Comparison of ENCODE assay signal across 8 mouse cellular contexts in genomic region chr8:70593173-70593572, GRCm38 (mm10). TPM values are rescaled to one million over a fixed set of nuclear protein-coding genes. Genes with fewer than 3 reads are reported as not detected.
DNase-seq lines count a peak whose midpoint lies in the region; ATAC-seq and TF ChIP-seq lines count a peak whose summit lies in the region.

No protein-coding gene starts in this region.

- H3K4me3 ChIP-seq in hindbrain, embryonic 12.5 days, result no peak overlapping the region
- no peak overlapping the region for H3K4me3 ChIP-seq in liver, embryonic 15.5 days (replicated peaks)
- H3K4me3 ChIP-seq in stomach, embryonic 14.5 days (ENCODE audit: low read depth, low read length), result peak overlapping the region; percentile 70; the same call in 1 of the 2 replicates

- H3K4me2 ChIP-seq in hindbrain, embryonic 12.5 days (replicated peaks), result peak overlapping the region; percentile 98
- H3K4me2 ChIP-seq in liver, embryonic 15.5 days, result peak overlapping the region; percentile 99
- H3K4me2 ChIP-seq in stomach, embryonic 14.5 days (replicated peaks; ENCODE audit: low read depth, low read length), result peak overlapping the region; percentile 88

- in situ Hi-C loops in Patski (cut with MboI; ENCODE audit: low pct_unique_long_range_greater_than_20kb), result no loop called here

- peak overlapping the region; percentile 76 for H3K27ac ChIP-seq in hindbrain, embryonic 12.5 days
- H3K27ac ChIP-seq in liver, embryonic 15.5 days (replicated peaks), result peak overlapping the region; percentile 76
- H3K27ac ChIP-seq in stomach, embryonic 14.5 days (ENCODE audit: low read length), result peak overlapping the region; percentile 77; the same call in 1 of the 2 replicates

- peak; percentile 2 for ATAC-seq in Patski
- no peak for ATAC-seq in hindbrain, embryonic 12.5 days (ENCODE audit: low FRiP score)
- no peak for ATAC-seq in liver, embryonic 15.5 days (ENCODE audit: insufficient read depth)
- no peak for ATAC-seq in stomach, embryonic 14.5 days (ENCODE audit: insufficient number of reproducible peaks, insufficient read depth, low FRiP score, low read depth)

- no peak overlapping the region for H3K9ac ChIP-seq in hindbrain, embryonic 12.5 days
- no peak overlapping the region for H3K9ac ChIP-seq in liver, embryonic 15.5 days
- no peak overlapping the region; the same call in 1 of the 2 replicates for H3K9ac ChIP-seq in stomach, embryonic 14.5 days (replicated peaks; ENCODE audit: low read depth, low read length)

- no peak for TF ChIP-seq CTCF in Patski (IDR thresholded peaks at IDR 0.05)

- CTCF ChIA-PET in Patski (lab: Charles Lee), result interaction anchor here (1.5 kb wide), 1 partner anchor 11 kb away, joined by 3 read pairs; no protein-coding TSS in a partner anchor

- DNase-seq in 3T3-L1 (ENCODE audit: low read depth, low spot score) (peak; percentile 39), Patski (ENCODE audit: low read depth, low spot score) (no peak)
- no peak for DNase-seq in urinary bladder, postnatal 36 days (ENCODE audit: low spot score in 2 of 2)
- DNase-seq in embryo, embryonic 10.5 days (ENCODE audit: low spot score), result no peak
- DNase-seq in frontal cortex, postnatal 14 days (ENCODE audit: low spot score in 2 of 2), result no peak

- H3K36me3 ChIP-seq in hindbrain, embryonic 12.5 days, result peaks cover 58% of the 10 kb centered on the region
- peaks cover 57% of the 10 kb centered on the region for H3K36me3 ChIP-seq in liver, embryonic 15.5 days (replicated peaks)
- H3K36me3 ChIP-seq in stomach, embryonic 14.5 days (ENCODE audit: control insufficient read depth, insufficient read depth, low read length), result peaks cover 20% of the 10 kb centered on the region

- H3K4me1 ChIP-seq in hindbrain, embryonic 12.5 days, result peaks cover 44% of the 10 kb centered on the region
- peaks cover 64% of the 10 kb centered on the region for H3K4me1 ChIP-seq in liver, embryonic 15.5 days (replicated peaks)
- H3K4me1 ChIP-seq in stomach, embryonic 14.5 days (ENCODE audit: control insufficient read depth, insufficient read depth, low read length), result peaks cover 25% of the 10 kb centered on the region

- POLR2A ChIA-PET in Patski (lab: Charles Lee), result no interaction called here

- WGBS in hindbrain, embryonic 12.5 days, result 49% methylated on average over 8 of the region's 8 CpGs
- 70% methylated on average over 8 of the region's 8 CpGs for WGBS in liver, embryonic 15.5 days (ENCODE audit: insufficient replicate concordance)
- 40% methylated on average over 8 of the region's 8 CpGs for WGBS in stomach, embryonic 14.5 days

- no peaks in the 10 kb centered on the region for H3K27me3 ChIP-seq in Patski
- H3K27me3 ChIP-seq in hindbrain, embryonic 12.5 days, result peaks cover 23% of the 10 kb centered on the region
- H3K27me3 ChIP-seq in liver, embryonic 15.5 days, result no peaks in the 10 kb centered on the region
- H3K27me3 ChIP-seq in stomach, embryonic 14.5 days (ENCODE audit: control insufficient read depth, insufficient read depth, low read length), result no peaks in the 10 kb centered on the region

- no peaks in the 10 kb centered on the region for H3K9me3 ChIP-seq in hindbrain, embryonic 12.5 days (replicated peaks)
- H3K9me3 ChIP-seq in liver, embryonic 15.5 days (replicated peaks), result no peaks in the 10 kb centered on the region
- H3K9me3 ChIP-seq in stomach, embryonic 14.5 days (ENCODE audit: control insufficient read depth, low read depth, low read length), result no peaks in the 10 kb centered on the region

RNA-seq across cellular contexts. Expression of gene Isyna1, which starts 1.0 kb away (rescaled TPM):
- polyA plus RNA-seq in Patski (2021), result 6.4 TPM
- polyA plus RNA-seq in hindbrain, embryonic 12.5 days (2016; fragmentation: Nextera tagmentation; extraction: Ambion mirVana), result 128 and 138 TPM in 2 replicates
- polyA plus RNA-seq in liver, embryonic 15.5 days (2015; fragmentation: Nextera tagmentation; extraction: Ambion mirVana), result 43.2 and 44.7 TPM in 2 replicates
- 81.3 and 82.4 TPM in 2 replicates for polyA plus RNA-seq in stomach, embryonic 14.5 days (2014; fragmentation: Nextera tagmentation; extraction: Ambion mirVana)

RNA-seq across cellular contexts. Expression of gene Ssbp4, which starts 15.5 kb away (rescaled TPM):
- 253 TPM for polyA plus RNA-seq in Patski (2021)
- polyA plus RNA-seq in hindbrain, embryonic 12.5 days (2016; fragmentation: Nextera tagmentation; extraction: Ambion mirVana), result 141 and 143 TPM in 2 replicates
- 37.8 and 47.7 TPM in 2 replicates for polyA plus RNA-seq in liver, embryonic 15.5 days (2015; fragmentation: Nextera tagmentation; extraction: Ambion mirVana)
- polyA plus RNA-seq in stomach, embryonic 14.5 days (2014; fragmentation: Nextera tagmentation; extraction: Ambion mirVana), result 121 and 122 TPM in 2 replicates

RNA-seq across cellular contexts. Expression of gene Lrrc25, which starts 22.8 kb away (rescaled TPM):
- polyA plus RNA-seq in Patski (2021), result 0.04 TPM
- 0.79 and 1.1 TPM in 2 replicates for polyA plus RNA-seq in hindbrain, embryonic 12.5 days (2016; fragmentation: Nextera tagmentation; extraction: Ambion mirVana)
- polyA plus RNA-seq in liver, embryonic 15.5 days (2015; fragmentation: Nextera tagmentation; extraction: Ambion mirVana), result 7.2 and 7.4 TPM in 2 replicates
- polyA plus RNA-seq in stomach, embryonic 14.5 days (2014; fragmentation: Nextera tagmentation; extraction: Ambion mirVana), result 1.9 and 2.9 TPM in 2 replicates

RNA-seq across cellular contexts. Expression of gene Gdf15, which starts 39.1 kb away (rescaled TPM):
- 354 TPM for polyA plus RNA-seq in Patski (2021)
- polyA plus RNA-seq in hindbrain, embryonic 12.5 days (2016; fragmentation: Nextera tagmentation; extraction: Ambion mirVana), result 0.15 and 0.17 TPM in 2 replicates
- polyA plus RNA-seq in liver, embryonic 15.5 days (2015; fragmentation: Nextera tagmentation; extraction: Ambion mirVana), result 3.4 and 4.3 TPM in 2 replicates
- 0.17 and 0.24 TPM in 2 replicates for polyA plus RNA-seq in stomach, embryonic 14.5 days (2014; fragmentation: Nextera tagmentation; extraction: Ambion mirVana)

RNA-seq across cellular contexts. Expression of gene Ell, which starts 53.9 kb away (rescaled TPM):
- polyA plus RNA-seq in Patski (2021), result 26.1 TPM
- 19.0 and 19.4 TPM in 2 replicates for polyA plus RNA-seq in hindbrain, embryonic 12.5 days (2016; fragmentation: Nextera tagmentation; extraction: Ambion mirVana)
- polyA plus RNA-seq in liver, embryonic 15.5 days (2015; fragmentation: Nextera tagmentation; extraction: Ambion mirVana), result 11.8 and 14.2 TPM in 2 replicates
- polyA plus RNA-seq in stomach, embryonic 14.5 days (2014; fragmentation: Nextera tagmentation; extraction: Ambion mirVana), result 17.1 and 17.9 TPM in 2 replicates
